Mouse (Mus musculus): ENCODE data around the gene Arid5a. TPM values are rescaled to one million over a fixed set of nuclear protein-coding genes. Genes with fewer than 3 reads are reported as not detected.
A peak's percentile ranks its signal among the peaks of the same experiment; 100 is the strongest.

The Arid5a gene
- polyA plus RNA-seq, 1 experiment, result 25.6 TPM

- H3ac ChIP-seq (ENCODE audit: control insufficient read depth, insufficient read length, low read depth), result no peak overlapping the region
- H3K79me2 ChIP-seq (ENCODE audit: control insufficient read depth, insufficient read depth), result no peaks in the 10 kb centered on the region
- no peaks in the 10 kb centered on the region for H3K79me3 ChIP-seq (ENCODE audit: low read depth)
- H3K4me3 ChIP-seq (ENCODE audit: insufficient read depth, poor library complexity, severe bottlenecking), result no peak overlapping the region
- no peaks in the 10 kb centered on the region for H3K27me3 ChIP-seq (ENCODE audit: control insufficient read depth, insufficient read depth, insufficient read length)
- TF ChIP-seq MAX (IDR thresholded peaks at IDR 0.05) (no peak), CEBPB (IDR thresholded peaks at IDR 0.05; ENCODE audit: low read depth) (no peak), FOSL1 (IDR thresholded peaks at IDR 0.05; ENCODE audit: insufficient read depth, low read length, poor library complexity, severe bottlenecking) (no peak), USF1 (IDR thresholded peaks at IDR 0.05; ENCODE audit: low read depth) (no peak), CTCF (IDR thresholded peaks at IDR 0.05; ENCODE audit: control insufficient read depth, insufficient read depth, insufficient read length) (no peak), MYOG (IDR thresholded peaks at IDR 0.05; ENCODE audit: control insufficient read depth, extremely low read depth, insufficient read length) (no peak), MYOD1 (IDR thresholded peaks at IDR 0.05; ENCODE audit: control insufficient read depth, insufficient read length, low read depth) (no peak)
- no peaks in the 10 kb centered on the region for H3K36me3 ChIP-seq (ENCODE audit: control insufficient read depth, insufficient read depth)
These were observed 35.9 kb upstream of the Arid5a start for GRCm38 (mm10) chr1:36271516-36272230.

DNA sequence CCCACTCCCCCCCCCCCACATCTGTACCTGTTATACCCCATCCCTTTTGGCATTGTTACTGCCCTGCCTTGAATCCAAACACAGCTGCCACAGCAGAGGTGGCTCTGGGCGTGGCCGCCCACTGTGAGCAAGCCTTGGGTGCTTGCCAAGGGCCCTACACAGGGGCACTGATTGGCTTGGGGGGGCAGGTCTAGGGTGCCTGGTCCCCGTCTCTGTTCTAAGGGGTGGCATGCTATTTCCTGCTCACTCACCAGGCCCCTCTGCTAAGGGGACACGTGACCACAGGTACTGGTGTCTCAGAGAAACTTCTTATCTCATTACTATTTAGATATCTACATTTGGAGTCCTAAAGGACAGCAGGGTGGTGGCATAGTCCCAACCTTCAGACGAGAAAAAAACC, 35.0 kb upstream of the Arid5a start:
- TF ChIP-seq MYOD1 (IDR thresholded peaks at IDR 0.05; ENCODE audit: control insufficient read depth, insufficient read length, low read depth) (no peak), CEBPB (IDR thresholded peaks at IDR 0.05; ENCODE audit: low read depth) (no peak), CTCF (IDR thresholded peaks at IDR 0.05; ENCODE audit: control insufficient read depth, insufficient read depth, insufficient read length) (no peak), USF1 (IDR thresholded peaks at IDR 0.05; ENCODE audit: low read depth) (no peak), FOSL1 (IDR thresholded peaks at IDR 0.05; ENCODE audit: insufficient read depth, low read length, poor library complexity, severe bottlenecking) (no peak), MYOG (IDR thresholded peaks at IDR 0.05; ENCODE audit: control insufficient read depth, extremely low read depth, insufficient read length) (no peak), MAX (IDR thresholded peaks at IDR 0.05) (no peak)
- Histone ChIP-seq H3ac (ENCODE audit: control insufficient read depth, insufficient read length, low read depth) (no peak overlapping the region), H3K79me2 (ENCODE audit: control insufficient read depth, insufficient read depth) (no peaks in the 10 kb centered on the region), H3K4me3 (ENCODE audit: insufficient read depth, poor library complexity, severe bottlenecking) (no peak overlapping the region), H3K79me3 (ENCODE audit: low read depth) (no peaks in the 10 kb centered on the region), H3K36me3 (ENCODE audit: control insufficient read depth, insufficient read depth) (no peaks in the 10 kb centered on the region), H3K27me3 (ENCODE audit: control insufficient read depth, insufficient read depth, insufficient read length) (no peaks in the 10 kb centered on the region)

DNA sequence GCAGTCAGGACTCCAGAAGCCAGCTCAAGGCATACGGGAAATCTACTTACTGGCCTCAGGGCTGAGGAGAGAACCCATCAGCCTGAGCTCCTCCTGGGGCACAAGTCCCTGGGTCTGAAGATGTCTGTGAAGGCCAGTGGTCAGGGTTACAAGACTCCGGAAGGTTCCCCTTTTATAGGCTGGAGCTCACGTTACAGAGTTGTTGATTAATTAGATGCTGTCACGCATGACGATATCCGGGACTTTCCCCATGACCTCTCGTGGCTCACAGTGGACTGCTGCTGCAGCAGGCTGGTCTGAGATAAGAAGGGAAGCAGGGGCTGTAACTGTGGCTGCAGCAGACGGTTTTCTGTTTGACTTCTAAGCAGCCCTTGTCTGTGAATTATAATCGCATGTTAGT, 34.2 kb upstream of the Arid5a start:
- H3K79me3 ChIP-seq (ENCODE audit: low read depth), result no peaks in the 10 kb centered on the region
- no peaks in the 10 kb centered on the region for H3K27me3 ChIP-seq (ENCODE audit: control insufficient read depth, insufficient read depth, insufficient read length)
- no peak overlapping the region for H3ac ChIP-seq (ENCODE audit: control insufficient read depth, insufficient read length, low read depth)
- TF ChIP-seq MYOD1 (IDR thresholded peaks at IDR 0.05; ENCODE audit: control insufficient read depth, insufficient read length, low read depth) (no peak), FOSL1 (IDR thresholded peaks at IDR 0.05; ENCODE audit: insufficient read depth, low read length, poor library complexity, severe bottlenecking) (no peak)
- no peaks in the 10 kb centered on the region for H3K36me3 ChIP-seq (ENCODE audit: control insufficient read depth, insufficient read depth)
- H3K79me2 ChIP-seq (ENCODE audit: control insufficient read depth, insufficient read depth), result no peaks in the 10 kb centered on the region
- H3K4me3 ChIP-seq (ENCODE audit: insufficient read depth, poor library complexity, severe bottlenecking), result no peak overlapping the region

- Histone ChIP-seq H3K36me3 (ENCODE audit: control insufficient read depth, insufficient read depth) (no peaks in the 10 kb centered on the region), H3K4me3 (ENCODE audit: insufficient read depth, poor library complexity, severe bottlenecking) (no peak within 1 kb of the TSS), H3ac (ENCODE audit: control insufficient read depth, insufficient read length, low read depth) (no peak within 1 kb of the TSS), H3K27me3 (ENCODE audit: control insufficient read depth, insufficient read depth, insufficient read length) (no peaks in the 10 kb centered on the region), H3K79me3 (ENCODE audit: low read depth) (no peaks in the 10 kb centered on the region), H3K79me2 (ENCODE audit: control insufficient read depth, insufficient read depth) (no peaks in the 10 kb centered on the region)
- TF ChIP-seq MYOG (IDR thresholded peaks at IDR 0.05; ENCODE audit: control insufficient read depth, extremely low read depth, insufficient read length) (no peak), MYOD1 (IDR thresholded peaks at IDR 0.05; ENCODE audit: control insufficient read depth, insufficient read length, low read depth) (no peak), FOSL1 (IDR thresholded peaks at IDR 0.05; ENCODE audit: insufficient read depth, low read length, poor library complexity, severe bottlenecking) (no peak), CEBPB (IDR thresholded peaks at IDR 0.05; ENCODE audit: low read depth) (no peak), USF1 (IDR thresholded peaks at IDR 0.05; ENCODE audit: low read depth) (no peak), CTCF (IDR thresholded peaks at IDR 0.05; ENCODE audit: control insufficient read depth, insufficient read depth, insufficient read length) (no peak), MAX (IDR thresholded peaks at IDR 0.05) (no peak)
These were observed 33.1 kb upstream of the Arid5a start, which contains the start of gene Neurl3 for GRCm38 (mm10) chr1:36274455-36274854. Neurl3 (minus strand) TSS chr1:36274679.

DNA sequence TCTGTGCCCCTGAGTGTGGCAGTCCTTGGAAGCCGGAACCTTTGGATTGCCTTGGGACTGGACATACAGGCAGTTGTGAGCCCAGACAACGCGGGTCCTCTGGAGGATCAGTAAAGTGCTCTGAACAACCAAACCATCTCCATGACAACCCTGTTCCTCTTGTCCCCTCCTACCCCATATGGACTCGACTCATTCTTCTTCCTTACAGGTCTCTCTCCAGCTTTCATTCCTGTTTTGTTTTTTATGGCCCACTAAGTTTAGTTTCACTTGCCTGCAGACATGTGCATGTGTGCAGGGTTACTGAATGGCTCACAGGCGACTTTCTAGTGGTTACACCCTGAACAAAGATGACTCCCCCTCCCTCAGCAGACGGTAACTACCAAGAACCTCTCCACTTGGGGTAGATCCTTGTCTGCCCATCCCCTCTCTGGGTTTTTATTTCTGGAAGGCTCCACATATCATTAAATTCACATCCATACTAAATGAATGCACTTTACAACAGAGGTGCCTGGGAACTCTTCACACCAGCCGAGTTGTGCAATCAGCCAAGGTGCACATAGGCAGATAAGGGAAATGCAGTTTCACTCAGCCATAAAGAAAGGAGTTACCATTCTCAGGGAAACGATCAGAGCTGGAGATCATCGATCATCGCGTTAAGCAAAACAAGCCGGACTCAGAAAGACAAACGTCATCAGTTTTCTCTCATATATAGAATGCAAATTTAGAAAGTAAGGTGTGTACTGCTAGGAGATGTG, 31.7 kb upstream of the Arid5a start:
- peak; percentile 5 for TF ChIP-seq CEBPB (IDR thresholded peaks at IDR 0.05; ENCODE audit: low read depth)
- TF ChIP-seq MYOG (IDR thresholded peaks at IDR 0.05; ENCODE audit: control insufficient read depth, extremely low read depth, insufficient read length), result no peak
- no peak for TF ChIP-seq FOSL1 (IDR thresholded peaks at IDR 0.05; ENCODE audit: insufficient read depth, low read length, poor library complexity, severe bottlenecking)
- Histone ChIP-seq H3K79me3 (ENCODE audit: low read depth) (no peaks in the 10 kb centered on the region), H3K36me3 (ENCODE audit: control insufficient read depth, insufficient read depth) (no peaks in the 10 kb centered on the region), H3K79me2 (ENCODE audit: control insufficient read depth, insufficient read depth) (no peaks in the 10 kb centered on the region), H3K27me3 (ENCODE audit: control insufficient read depth, insufficient read depth, insufficient read length) (no peaks in the 10 kb centered on the region), H3ac (ENCODE audit: control insufficient read depth, insufficient read length, low read depth) (no peak overlapping the region), H3K4me3 (ENCODE audit: insufficient read depth, poor library complexity, severe bottlenecking) (no peak overlapping the region)
